Mouse (Mus musculus): ENCODE data around the gene Fbxo11.
"Not testable (repeated sequence)": the region's sequence is repeated elsewhere in the genome, so short reads cannot be mapped to it uniquely, and the experiment has no call there.

Gene Fbxo11

GRCm38 (mm10) chr17:87958283-87958682 is 106.8 kb downstream of the Fbxo11 start:
- peak; percentile 44 for DNase-seq

- no peak for DNase-seq
Measured at GRCm38 (mm10) chr17:87957096-87957840, 107.8 kb downstream of the Fbxo11 start.

GRCm38 (mm10) chr17:87954618-87955124 is 110.4 kb downstream of the Fbxo11 start:
- DNase-seq = not testable (repeated sequence)

- DNase-seq = peak; percentile 83
Measured at GRCm38 (mm10) chr17:87948965-87949584, 116.0 kb downstream of the Fbxo11 start.

All from thymus, postnatal 14 days (tissue).